Mouse (Mus musculus): ENCODE results near the gene Rnasel. TPM values are rescaled to one million over a fixed set of nuclear protein-coding genes. Genes with fewer than 3 reads are reported as not detected.

Gene Rnasel
- total and polyA plus RNA-seq, 2 experiments from 2014 or later: 19.5 to 43.9 TPM

- Histone ChIP-seq H3K4me1 (ENCODE audit: insufficient read depth) (peaks cover 16% of the 10 kb centered on the region), H3K9ac (no peak overlapping the region), H3K4me2 (ENCODE audit: low read depth) (peak overlapping the region; percentile 89), H3K27me3 (ENCODE audit: insufficient read depth, low read length) (no peaks in the 10 kb centered on the region), H3K27ac (ENCODE audit: low read depth, low read length) (no peak overlapping the region), H3K36me3 (ENCODE audit: insufficient read depth) (no peaks in the 10 kb centered on the region), H3K9me3 (ENCODE audit: low read length) (no peaks in the 10 kb centered on the region), H3K4me3 (ENCODE audit: low read depth, low read length) (peak overlapping the region; percentile 52)
- DNase-seq (no peak), ATAC-seq (no peak)
- TF ChIP-seq CTCF (IDR thresholded peaks at IDR 0.05; ENCODE audit: low read depth): no peak
- WGBS: 37% methylated on average over 18 of the region's 18 CpGs
Observed at GRCm38 (mm10) chr1:153741551-153742316, 7.5 kb upstream of the Rnasel start.

DNA sequence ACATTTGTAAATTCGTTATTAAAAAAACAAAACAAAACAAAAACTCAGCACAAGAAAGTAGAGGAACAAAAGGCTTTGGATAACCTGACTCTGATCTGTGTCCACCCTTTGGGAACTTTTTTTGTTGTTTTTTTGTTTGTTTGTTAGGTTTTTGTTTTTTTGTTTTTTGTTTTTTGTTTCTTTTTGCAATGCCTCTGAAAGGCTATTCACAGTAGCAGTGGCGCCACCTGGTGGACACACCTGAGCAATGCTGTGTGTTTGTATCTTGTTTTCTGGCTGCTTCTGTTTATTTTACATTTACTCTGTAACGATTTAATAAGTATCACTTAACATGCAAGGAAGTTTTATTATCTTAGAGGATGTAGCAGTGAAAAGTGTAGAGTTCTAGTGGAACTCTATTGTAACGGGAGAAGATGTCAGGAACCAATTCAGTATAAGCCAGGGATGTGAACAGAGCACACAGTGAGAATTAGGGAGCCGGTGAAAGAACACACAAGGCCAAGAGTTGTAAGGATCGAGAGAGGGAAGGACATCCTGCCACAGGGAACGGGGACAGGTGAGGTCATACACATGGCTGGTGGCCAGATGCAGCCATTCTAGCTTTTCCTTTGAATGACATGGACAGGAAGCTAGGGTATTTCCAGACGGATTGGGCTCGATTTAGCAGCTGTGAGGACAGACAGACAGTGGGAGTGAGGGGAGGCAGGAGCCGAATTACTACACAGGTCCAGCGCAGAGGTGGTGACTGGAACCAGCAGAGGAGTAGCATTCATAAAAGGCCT, 6.7 kb upstream of the Rnasel start:
- no peaks in the 10 kb centered on the region for H3K27me3 ChIP-seq (ENCODE audit: insufficient read depth, low read length)
- peak; percentile 94 for TF ChIP-seq CTCF (IDR thresholded peaks at IDR 0.05; ENCODE audit: low read depth)
- peak overlapping the region; percentile 89 for H3K4me2 ChIP-seq (ENCODE audit: low read depth)
- no peaks in the 10 kb centered on the region for H3K36me3 ChIP-seq (ENCODE audit: insufficient read depth)
- H3K4me3 ChIP-seq (ENCODE audit: low read depth, low read length): no peak overlapping the region; the same call in 1 of the 2 replicates
- H3K9ac ChIP-seq: no peak overlapping the region
- H3K27ac ChIP-seq (ENCODE audit: low read depth, low read length): no peak overlapping the region
- no peak for ATAC-seq
- peak; percentile 87 for DNase-seq
- 49% methylated on average over 11 of the region's 11 CpGs for WGBS
- H3K9me3 ChIP-seq (ENCODE audit: low read length): no peaks in the 10 kb centered on the region
- H3K4me1 ChIP-seq (ENCODE audit: insufficient read depth): peaks cover 15% of the 10 kb centered on the region

- Histone ChIP-seq H3K4me3 (ENCODE audit: low read depth, low read length) (no peak overlapping the region), H3K4me1 (ENCODE audit: insufficient read depth) (peaks cover 10% of the 10 kb centered on the region), H3K9ac (0 out of 2 replicates have a peak overlapping the region, but pooled peaks have one; percentile 15), H3K27me3 (ENCODE audit: insufficient read depth, low read length) (no peaks in the 10 kb centered on the region), H3K4me2 (ENCODE audit: low read depth) (0 out of 2 replicates have a peak overlapping the region, but pooled peaks have one; percentile 8), H3K9me3 (ENCODE audit: low read length) (no peaks in the 10 kb centered on the region), H3K36me3 (ENCODE audit: insufficient read depth) (no peaks in the 10 kb centered on the region), H3K27ac (ENCODE audit: low read depth, low read length) (no peak overlapping the region)
- ATAC-seq (no peak), DNase-seq (peak; percentile 32)
- WGBS: 71% methylated on average over 14 of the region's 14 CpGs
- no peak for TF ChIP-seq CTCF (IDR thresholded peaks at IDR 0.05; ENCODE audit: low read depth)
Observed at GRCm38 (mm10) chr1:153746119-153746670, 3.0 kb upstream of the Rnasel start.

DNA sequence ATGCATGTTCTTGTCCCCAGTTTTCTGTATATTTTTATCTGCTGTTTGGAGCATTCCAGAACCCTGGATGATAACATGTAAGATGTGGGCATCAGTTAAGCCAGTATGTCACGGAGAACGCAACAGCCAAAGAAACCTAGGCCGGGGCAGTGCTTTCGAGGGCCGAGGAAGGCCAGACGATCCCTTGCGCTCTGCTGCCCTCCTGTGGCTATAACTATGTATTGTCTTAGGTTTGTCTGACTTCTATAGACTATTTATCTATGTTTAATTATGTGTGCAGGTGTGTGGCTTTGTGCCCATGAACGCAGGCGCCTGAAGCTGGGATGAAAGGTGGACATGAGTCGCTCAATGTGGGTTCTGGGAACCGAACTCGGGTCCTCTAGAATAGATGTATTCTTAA, 2.5 kb upstream of the Rnasel start:
- Histone ChIP-seq H3K27ac (ENCODE audit: low read depth, low read length) (no peak overlapping the region), H3K27me3 (ENCODE audit: insufficient read depth, low read length) (no peaks in the 10 kb centered on the region), H3K4me3 (ENCODE audit: low read depth, low read length) (no peak overlapping the region), H3K4me1 (ENCODE audit: insufficient read depth) (peaks cover 11% of the 10 kb centered on the region), H3K36me3 (ENCODE audit: insufficient read depth) (no peaks in the 10 kb centered on the region), H3K9ac (0 out of 2 replicates have a peak overlapping the region, but pooled peaks have one; percentile 15), H3K9me3 (ENCODE audit: low read length) (no peaks in the 10 kb centered on the region), H3K4me2 (ENCODE audit: low read depth) (0 out of 2 replicates have a peak overlapping the region, but pooled peaks have one; percentile 8)
- TF ChIP-seq CTCF (IDR thresholded peaks at IDR 0.05; ENCODE audit: low read depth): peak; percentile 92
- WGBS: 3% methylated on average over 12 of the region's 12 CpGs
- ATAC-seq (peak; percentile 11; the same call in 1 of the 2 replicates), DNase-seq (peak; percentile 89)

GRCm38 (mm10) chr1:153747861-153748530, 1.2 kb upstream of the Rnasel start:
- WGBS: 51% methylated on average over 12 of the region's 12 CpGs
- Histone ChIP-seq H3K27me3 (ENCODE audit: insufficient read depth, low read length) (no peaks in the 10 kb centered on the region), H3K4me1 (ENCODE audit: insufficient read depth) (peaks cover 15% of the 10 kb centered on the region), H3K9ac (no peak overlapping the region), H3K4me2 (ENCODE audit: low read depth) (peak overlapping the region; percentile 65; the same call in 1 of the 2 replicates), H3K36me3 (ENCODE audit: insufficient read depth) (no peaks in the 10 kb centered on the region), H3K27ac (ENCODE audit: low read depth, low read length) (peak overlapping the region; percentile 88; the same call in 1 of the 2 replicates), H3K4me3 (ENCODE audit: low read depth, low read length) (no peak overlapping the region), H3K9me3 (ENCODE audit: low read length) (no peaks in the 10 kb centered on the region)
- DNase-seq: peak; percentile 61
- peak; percentile 17; the same call in 1 of the 2 replicates for ATAC-seq
- TF ChIP-seq CTCF (IDR thresholded peaks at IDR 0.05; ENCODE audit: low read depth): no peak

DNA sequence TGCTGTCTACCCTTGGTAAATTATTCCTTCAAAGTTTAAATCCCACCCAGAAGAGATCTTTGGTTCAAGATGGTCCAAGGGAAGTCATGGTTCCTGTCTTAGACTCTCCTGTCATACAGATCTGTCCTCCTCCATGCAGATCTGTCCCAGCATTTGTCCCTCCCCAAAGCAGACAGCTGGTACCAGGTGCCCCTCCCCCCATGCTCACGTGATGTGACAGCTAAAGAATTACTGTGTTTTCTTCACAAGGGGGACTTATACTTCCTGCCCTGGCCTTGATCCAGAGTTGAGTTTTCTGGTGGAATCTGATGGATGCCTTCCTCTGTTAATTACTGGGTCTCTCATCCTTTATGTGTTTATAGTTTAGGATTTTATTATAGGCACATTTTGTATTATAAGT, 677 bp upstream of the Rnasel start:
- Histone ChIP-seq H3K4me3 (ENCODE audit: low read depth, low read length) (no peak overlapping the region), H3K27ac (ENCODE audit: low read depth, low read length) (peak overlapping the region; percentile 88)
- WGBS: 3% methylated on average over 1 of the region's 1 CpGs

More for the DNA sequence above, 677 bp upstream of the Rnasel start:
- peak overlapping the region; percentile 65 for H3K4me2 ChIP-seq (ENCODE audit: low read depth)
- 0 out of 2 replicates have a peak overlapping the region, but pooled peaks have one; percentile 76 for H3K9ac ChIP-seq
- H3K36me3 ChIP-seq (ENCODE audit: insufficient read depth): no peaks in the 10 kb centered on the region
- H3K9me3 ChIP-seq (ENCODE audit: low read length): no peaks in the 10 kb centered on the region
- peaks cover 15% of the 10 kb centered on the region for H3K4me1 ChIP-seq (ENCODE audit: insufficient read depth)
- ATAC-seq (no peak), DNase-seq (peak; percentile 61)
- no peaks in the 10 kb centered on the region for H3K27me3 ChIP-seq (ENCODE audit: insufficient read depth, low read length)
- no peak for TF ChIP-seq CTCF (IDR thresholded peaks at IDR 0.05; ENCODE audit: low read depth)

Measured in forebrain, postnatal 0 days (tissue).